13 mouse cellular contexts compared by ENCODE assay signal in genomic region chr4:67187725-67188510, GRCm38 (mm10).
DNase-seq lines count a peak whose midpoint lies in the region; ATAC-seq lines count a peak whose summit lies in the region.
"Had no signal": no experiment of that assay in that cellular context is flagged by ENCODE, and none has a peak within 500 bp of the region (broad histone marks: within the 10 kb centered on the region; RNA-seq: fewer than 3 reads in every experiment).

No protein-coding gene starts in this region.

- no peak for DNase-seq in kidney, adult 8-10 months
- DNase-seq in brain, adult 2 months (ENCODE audit: low read depth, low spot score), result peak; percentile 21
- DNase-seq in hindbrain, embryonic 10.5 days (ENCODE audit: low spot score), result peak; percentile 6
- no peak for DNase-seq in gastrocnemius, postnatal 4 days (ENCODE audit: low spot score in 2 of 2)
- no peak for DNase-seq in left cerebral cortex, postnatal 25 days (ENCODE audit: low spot score in 2 of 2)
- no peak for DNase-seq in thymus, postnatal 14 days
- DNase-seq: B cell, adult 2 months; gastrocnemius, postnatal 36 days; heart, postnatal 10 days; right cerebral cortex, postnatal 4 days had no signal

- no peak overlapping the region for H3K4me3 ChIP-seq in kidney, embryonic 15.5 days (replicated peaks)
- no peak overlapping the region for H3K4me3 ChIP-seq in hindbrain, embryonic 10.5 days
- H3K4me3 ChIP-seq in limb, embryonic 12.5 days (replicated peaks), result no peak overlapping the region
- H3K4me3 ChIP-seq: midbrain, embryonic 10.5 days had no signal

- intact Hi-C loops in left cerebral cortex, postnatal 25 days (cut with DNase I), result no loop called here

- no peak overlapping the region for H3K27ac ChIP-seq in kidney, embryonic 15.5 days
- no peak overlapping the region for H3K27ac ChIP-seq in hindbrain, embryonic 10.5 days
- H3K27ac ChIP-seq in limb, embryonic 12.5 days, result no peak overlapping the region
- H3K27ac ChIP-seq: midbrain, embryonic 10.5 days had no signal

- 21% methylated on average over 2 of the region's 2 CpGs for WGBS in kidney, embryonic 15.5 days
- WGBS in hindbrain, embryonic 10.5 days, result 78% methylated on average over 2 of the region's 2 CpGs
- WGBS in limb, embryonic 12.5 days, result 54% methylated on average over 2 of the region's 2 CpGs

- no peaks in the 10 kb centered on the region for H3K27me3 ChIP-seq in kidney, embryonic 15.5 days
- no peaks in the 10 kb centered on the region for H3K27me3 ChIP-seq in hindbrain, embryonic 10.5 days (ENCODE audit: insufficient read depth, poor library complexity, severe bottlenecking)
- no peaks in the 10 kb centered on the region for H3K27me3 ChIP-seq in limb, embryonic 12.5 days

- no peak overlapping the region for H3K9ac ChIP-seq in kidney, embryonic 15.5 days
- H3K9ac ChIP-seq in limb, embryonic 12.5 days (replicated peaks), result no peak overlapping the region

- peak; percentile 98 for ATAC-seq in kidney, embryonic 15.5 days (replicated peaks; ENCODE audit: low FRiP score)
- ATAC-seq in limb, embryonic 12.5 days (ENCODE audit: insufficient number of reproducible peaks, insufficient read depth, low FRiP score, low TSS enrichment, low read depth), result peak; percentile 66; the same call in 1 of the 2 replicates

- H3K4me2 ChIP-seq in kidney, embryonic 15.5 days, result no peak overlapping the region
- H3K4me2 ChIP-seq in limb, embryonic 12.5 days, result no peak overlapping the region

- peaks cover 10% of the 10 kb centered on the region for H3K4me1 ChIP-seq in kidney, embryonic 15.5 days
- no peaks in the 10 kb centered on the region; the same call in 1 of the 2 replicates for H3K4me1 ChIP-seq in hindbrain, embryonic 10.5 days (replicated peaks)
- no peaks in the 10 kb centered on the region for H3K4me1 ChIP-seq in limb, embryonic 12.5 days (replicated peaks)
- H3K4me1 ChIP-seq: midbrain, embryonic 10.5 days had no signal

- H3K36me3 ChIP-seq in kidney, embryonic 15.5 days, result no peaks in the 10 kb centered on the region
- H3K36me3 ChIP-seq in hindbrain, embryonic 10.5 days, result no peaks in the 10 kb centered on the region
- no peaks in the 10 kb centered on the region for H3K36me3 ChIP-seq in limb, embryonic 12.5 days
- H3K36me3 ChIP-seq: midbrain, embryonic 10.5 days had no signal

- H3K9me3 ChIP-seq in kidney, embryonic 15.5 days (replicated peaks), result no peaks in the 10 kb centered on the region
- no peaks in the 10 kb centered on the region for H3K9me3 ChIP-seq in hindbrain, embryonic 10.5 days
- no peaks in the 10 kb centered on the region for H3K9me3 ChIP-seq in limb, embryonic 12.5 days
- H3K9me3 ChIP-seq: midbrain, embryonic 10.5 days had no signal

Comparison
In these comparisons a context has a peak if more than half of its experiments do, and no peak if none do; other contexts are left out.
1. DNase-seq: peak in brain, adult 2 months (single experiment) and hindbrain, embryonic 10.5 days (single experiment); none in kidney, adult 8-10 months (0 of 2), gastrocnemius, postnatal 4 days (0 of 2), left cerebral cortex, postnatal 25 days (0 of 2) and thymus, postnatal 14 days (single experiment).